Mouse (Mus musculus) forebrain, postnatal 0 days (tissue): ENCODE data around the gene Slc30a4. TPM values are rescaled to one million over a fixed set of nuclear protein-coding genes. Genes with fewer than 3 reads are reported as not detected.
A peak's percentile ranks its signal among the peaks of the same experiment; 100 is the strongest.

Experiments
- ATAC-seq: fragments of 200-750 bp; cut with Nextera tagmentation; 2 replicates; pipeline ENCODE4 v1.8.0; 2017; ENCODE audit warnings: mild to moderate bottlenecking, moderate library complexity
- DNase-seq: peaks from one replicate; pipeline ENCODE4 v3.0.0-alpha.2; 2015
- H3K27ac ChIP-seq: fragments of 300-500 bp; sonication (generic); 2 replicates; pipeline ENCODE4 v1.5.1; 2014; ENCODE audit warnings: low read depth, mild to moderate bottlenecking, antibody characterized with exemption, low read length, moderate library complexity, mixed read lengths
- H3K27me3 ChIP-seq: fragments of 300-500 bp; sonication (generic); 2 replicates; pipeline ENCODE4 v1.6.1; 2014; ENCODE audit warnings: mild to moderate bottlenecking, low read length, mixed read lengths; ENCODE audit not compliant: insufficient read depth
- H3K36me3 ChIP-seq: fragments of 300-500 bp; sonication (generic); 2 replicates; pipeline ENCODE4 v1.6.1; 2014; ENCODE audit warnings: mild to moderate bottlenecking, moderate library complexity; ENCODE audit not compliant: insufficient read depth
- H3K4me1 ChIP-seq: fragments of 300-500 bp; sonication (generic); 2 replicates; pipeline ENCODE4 v1.6.1; 2014; ENCODE audit warnings: antibody characterized with exemption; ENCODE audit not compliant: insufficient read depth
- H3K4me2 ChIP-seq: fragments of 300-500 bp; sonication (generic); 2 replicates; pipeline ENCODE4 v1.6.1; 2014; ENCODE audit warnings: low read depth, mild to moderate bottlenecking, moderate library complexity
- H3K4me3 ChIP-seq: fragments of 300-500 bp; sonication (generic); 2 replicates; pipeline ENCODE4 v1.5.1; 2014; ENCODE audit warnings: low read depth, low read length, mixed read lengths
- H3K9ac ChIP-seq: fragments of 300-500 bp; sonication (generic); 2 replicates; pipeline ENCODE4 v1.6.1; 2014; ENCODE audit warnings: mild to moderate bottlenecking
- H3K9me3 ChIP-seq: fragments of 300-500 bp; sonication (generic); 2 replicates; pipeline ENCODE4 v1.6.1; 2016; ENCODE audit warnings: low read length
- CTCF ChIP-seq: sonication (generic); IDR thresholded peaks from 2 replicates; pipeline ENCODE4 v1.5.1; 2016; ENCODE audit warnings: antibody characterized with exemption, control low read depth, low read depth
- WGBS: fragments of 180-500 bp; shearing (Covaris S2); extraction: QIAGEN DNeasy Blood & Tissue Kit; methylation state at CpG from one replicate; pipeline ENCODE4 v1.1.7; 2014; 5-methylcytosine and 5-hydroxymethylcytosine counted together
- microRNA counts: library from miRNA; unstranded; fragments of <30 nt; microRNA quantifications from one replicate; lab custom pipeline; 2015
- microRNA-seq, 2 experiments: library from miRNA; unstranded; fragments of <30 nt; microRNA quantifications; one replicate each; pipeline ENCODE4; 2016
- polyA plus RNA-seq: library from polyadenylated mRNA; unstranded; fragments of >200 nt; fragmentation: Nextera tagmentation; extraction: Ambion mirVana; gene quantifications from 2 replicates; pipeline ENCODE4 v1.2.1, GENCODE M21; 2015
- total RNA-seq: library from RNA; depleted of rRNA; stranded (reverse); fragments of >200 nt; gene quantifications from 2 replicates; pipeline ENCODE4 v1.2.3, GENCODE M21; 2014; rRNA removed

Gene Slc30a4
- total and polyA plus RNA-seq, 2 experiments from 2014 or later, result 8.7 to 53.9 TPM

DNA sequence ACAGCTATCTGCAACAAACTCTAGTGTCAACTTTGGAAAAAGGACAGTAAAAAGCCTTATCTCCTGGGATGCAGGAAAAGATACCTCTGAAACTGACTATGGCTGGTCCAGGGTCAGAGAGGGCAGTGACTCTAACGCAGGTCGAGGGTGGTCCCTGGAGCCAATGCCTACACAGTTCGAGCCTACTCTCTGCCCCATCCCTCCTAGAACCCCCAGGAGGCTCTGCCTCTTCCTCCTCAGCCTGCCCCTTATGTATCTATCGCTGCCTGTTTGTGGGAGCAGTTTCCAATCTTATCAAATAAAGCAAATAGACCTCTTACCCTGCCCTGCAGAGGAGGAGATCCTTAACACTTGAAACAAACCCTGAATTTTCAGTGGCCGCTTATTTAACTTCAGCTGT, 63.8 kb downstream of the Slc30a4 start:
- no peak for ATAC-seq
- Histone ChIP-seq H3K27me3 (no peaks in the 10 kb centered on the region), H3K27ac (no peak overlapping the region), H3K4me1 (no peaks in the 10 kb centered on the region), H3K36me3 (0 out of 2 replicates have a peak, but pooled peaks cover 7% of the 10 kb centered on the region), H3K9ac (no peak overlapping the region), H3K9me3 (no peaks in the 10 kb centered on the region), H3K4me3 (no peak overlapping the region), H3K4me2 (no peak overlapping the region)
- 57% methylated on average over 5 of the region's 5 CpGs for WGBS
- DNase-seq, result no peak
- no peak for TF ChIP-seq CTCF

- Histone ChIP-seq H3K36me3 (peaks cover 13% of the 10 kb centered on the region), H3K4me3 (peak overlapping the region; percentile 32), H3K9ac (no peak overlapping the region; the same call in 1 of the 2 replicates), H3K4me1 (no peaks in the 10 kb centered on the region), H3K4me2 (peak overlapping the region; percentile 68), H3K9me3 (no peaks in the 10 kb centered on the region), H3K27me3 (no peaks in the 10 kb centered on the region), H3K27ac (no peak overlapping the region)
- no peak for ATAC-seq
- no peak for TF ChIP-seq CTCF
- DNase-seq, result no peak
- WGBS, result 34% methylated on average over 12 of the region's 12 CpGs
Observed at GRCm38 (mm10) chr2:122638029-122638428, 64.4 kb downstream of the Slc30a4 start.

- peak; percentile 88 for TF ChIP-seq CTCF
- peak overlapping the region; percentile 68 for H3K4me2 ChIP-seq
- no peaks in the 10 kb centered on the region for H3K27me3 ChIP-seq
- H3K36me3 ChIP-seq, result peaks cover 15% of the 10 kb centered on the region
- peak; percentile 69 for DNase-seq
- H3K4me3 ChIP-seq, result peak overlapping the region; percentile 32
- under 1% methylated on average over 36 of the region's 36 CpGs for WGBS
- ATAC-seq, result peak; percentile 72
- no peak overlapping the region for H3K27ac ChIP-seq
- no peak overlapping the region; the same call in 1 of the 2 replicates for H3K9ac ChIP-seq
- no peaks in the 10 kb centered on the region for H3K4me1 ChIP-seq
- no peaks in the 10 kb centered on the region for H3K9me3 ChIP-seq
Observed at GRCm38 (mm10) chr2:122637526-122637997, 64.9 kb downstream of the Slc30a4 start.

DNA sequence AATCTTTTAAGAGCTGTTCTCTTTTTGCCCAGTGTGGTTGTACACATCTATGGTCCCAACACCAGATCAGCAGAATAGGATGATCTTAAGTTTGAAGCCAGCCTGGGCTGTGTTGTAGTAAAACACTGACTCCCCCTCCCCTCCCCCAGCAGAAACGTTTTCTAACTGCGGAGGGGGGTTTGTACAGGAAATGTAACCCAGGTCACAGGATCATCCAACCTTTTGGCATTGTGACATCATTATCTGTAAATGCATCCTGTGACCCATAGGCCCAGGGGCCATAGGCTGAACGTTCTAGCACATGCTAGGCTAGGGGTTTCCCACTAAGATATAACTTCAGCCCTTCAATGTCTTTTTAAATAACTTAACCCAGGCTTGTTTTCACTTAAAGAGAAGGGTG, 65.8 kb downstream of the Slc30a4 start, which contains the start of gene AA467197:
AA467197 (plus strand) TSS at position 301 of the 400 bp plus-strand sequence.
- no peaks in the 10 kb centered on the region for H3K27me3 ChIP-seq
- no peak for TF ChIP-seq CTCF
- H3K9ac ChIP-seq, result no peak within 1 kb of the TSS; the same call in 1 of the 2 replicates
- 68% methylated on average over 3 of the region's 3 CpGs for WGBS
- no peak for ATAC-seq
- H3K9me3 ChIP-seq, result no peaks in the 10 kb centered on the region
- peak within 1 kb of the TSS; percentile 68 for H3K4me2 ChIP-seq
- H3K36me3 ChIP-seq, result peaks cover 18% of the 10 kb centered on the region
- DNase-seq, result no peak
- H3K27ac ChIP-seq, result no peak within 1 kb of the TSS
- H3K4me1 ChIP-seq, result no peaks in the 10 kb centered on the region
- H3K4me3 ChIP-seq, result peak within 1 kb of the TSS; percentile 32

MicroRNAs encoded within 50 kb of the gene (microRNA counts, 519-probe panel; counts per million panel counts)
- microRNA mmu-miR-147 (lab: Ali Mortazavi, UCI), result not detected

Small RNA genes within 50 kb of the gene (microRNA-seq; reads per million reads assigned to microRNA genes)
- 7.7 to 9.5 reads per million in 2 experiments for gene Mir147

Other genes starting within 250 kb of the Slc30a4 start
- not detected in 2 replicates for gene Gm14085, start 217.7 kb downstream of the Slc30a4 start, total RNA-seq
- gene Gm14085, start 217.7 kb downstream of the Slc30a4 start, polyA plus RNA-seq, result not detected in 2 replicates
- 47.6 and 48.2 TPM in 2 replicates for gene Gatm, start 91.4 kb downstream of the Slc30a4 start, total RNA-seq
- 53.0 and 59.7 TPM in 2 replicates for gene Gatm, start 91.4 kb downstream of the Slc30a4 start, polyA plus RNA-seq
- gene AA467197, start 65.7 kb downstream of the Slc30a4 start, total RNA-seq, result 0.46 and 1.4 TPM in 2 replicates
- gene AA467197, start 65.7 kb downstream of the Slc30a4 start, polyA plus RNA-seq, result 0.59 TPM in 1 of 2 replicates, not detected in the other
- 60.0 and 78.6 TPM in 2 replicates for gene Bloc1s6, start 35.8 kb upstream of the Slc30a4 start, total RNA-seq
- 90.6 and 106 TPM in 2 replicates for gene Bloc1s6, start 35.8 kb upstream of the Slc30a4 start, polyA plus RNA-seq
- 3.1 and 4.9 TPM in 2 replicates for gene Sqor, start 62.6 kb upstream of the Slc30a4 start, total RNA-seq
- 3.4 and 3.6 TPM in 2 replicates for gene Sqor, start 62.6 kb upstream of the Slc30a4 start, polyA plus RNA-seq